Mouse (Mus musculus) retina, embryonic 14.5 days (tissue): ENCODE results near the gene Ccdc28b.

Experiments used
- DNase-seq: peaks from one replicate; pipeline ENCODE4 v3.0.0-alpha.2; 2015; ENCODE audit warnings: low spot score

Ccdc28b gene

DNA sequence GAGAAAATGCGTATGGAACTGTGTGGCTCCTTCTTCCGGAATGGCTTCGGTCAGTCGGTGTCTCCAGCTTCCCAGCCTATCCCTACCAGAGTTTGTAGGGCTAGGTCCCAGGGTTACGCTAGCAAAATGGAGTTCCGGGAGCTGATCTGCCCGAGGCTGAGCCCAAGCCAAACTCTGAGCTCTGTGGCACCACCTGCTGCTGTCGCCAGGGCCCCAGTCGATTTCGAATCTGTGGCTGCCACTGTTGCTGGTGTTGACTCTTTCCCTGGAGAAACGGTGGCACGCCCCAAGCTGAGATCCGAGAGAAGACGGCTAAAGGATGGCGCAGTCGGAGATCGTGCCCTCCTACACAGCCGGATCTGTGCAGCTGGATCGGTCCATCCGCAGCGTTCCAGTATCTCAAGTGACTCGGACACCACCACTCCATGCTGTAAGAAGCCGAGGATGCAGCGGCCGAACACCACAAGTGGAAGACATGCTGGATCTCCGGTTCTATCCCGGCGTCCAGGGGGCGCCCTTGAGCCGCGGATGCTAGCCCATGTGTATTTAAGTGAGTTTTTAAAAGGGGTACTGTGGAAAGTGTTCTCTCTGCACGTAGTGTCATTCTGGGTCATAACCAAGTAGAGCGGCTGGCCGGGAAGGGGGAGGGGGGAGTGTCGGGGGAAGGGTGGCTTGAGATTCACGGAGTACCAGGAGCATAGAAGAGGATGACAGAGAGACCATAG, 38.7 kb downstream of the Ccdc28b start:
- DNase-seq = peak; percentile 84

- no peak for DNase-seq
These were observed 39.4 kb downstream of the Ccdc28b start for GRCm38 (mm10) chr4:129584370-129584769.

DNA sequence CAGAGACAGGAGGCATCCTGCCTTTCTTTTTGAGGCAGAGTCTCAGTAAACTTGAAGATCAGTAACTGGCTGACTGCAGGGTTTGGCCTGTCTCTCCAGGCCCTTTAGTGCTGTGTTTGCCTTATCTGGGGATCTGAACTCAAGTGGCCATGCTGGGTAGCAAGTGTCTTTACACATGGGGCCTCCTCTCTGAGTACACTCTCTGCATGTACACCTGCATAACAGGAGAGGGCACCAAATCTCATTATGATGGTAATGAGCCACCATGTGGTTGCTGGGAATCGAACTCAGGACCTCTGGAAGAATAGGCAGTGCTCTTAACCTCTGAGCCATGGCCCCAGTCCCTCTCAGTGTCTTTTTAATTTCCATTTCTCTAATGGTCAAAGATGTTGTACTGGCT, 41.5 kb downstream of the Ccdc28b start:
- DNase-seq = no peak

- no peak for DNase-seq
These were observed 43.4 kb downstream of the Ccdc28b start for GRCm38 (mm10) chr4:129580347-129580746.

DNA sequence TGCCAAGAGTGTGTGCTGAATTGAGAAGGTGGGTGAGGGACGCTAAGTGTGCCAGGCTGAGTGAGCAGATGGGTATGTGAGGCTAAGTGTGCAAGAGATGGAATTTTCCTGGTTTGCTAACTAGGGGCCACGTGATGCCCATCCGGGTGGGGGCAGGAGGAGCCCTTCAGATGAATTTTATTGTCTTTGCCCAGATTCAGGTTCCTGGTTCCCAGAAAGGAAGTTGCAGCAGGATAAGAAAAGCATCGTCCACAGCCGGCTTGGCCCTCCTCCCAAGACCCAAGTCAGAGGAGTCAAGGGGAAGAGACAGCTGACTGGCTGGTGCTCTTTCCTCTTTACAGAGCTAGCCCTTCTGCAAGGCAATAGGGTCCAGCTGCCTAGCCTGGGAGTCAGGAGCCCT, 45.3 kb downstream of the Ccdc28b start, which contains the start of gene Fam167b:
Gene Fam167b (minus strand): TSS at position 84 of the 400 bp plus-strand sequence.
- DNase-seq = no peak

DNA sequence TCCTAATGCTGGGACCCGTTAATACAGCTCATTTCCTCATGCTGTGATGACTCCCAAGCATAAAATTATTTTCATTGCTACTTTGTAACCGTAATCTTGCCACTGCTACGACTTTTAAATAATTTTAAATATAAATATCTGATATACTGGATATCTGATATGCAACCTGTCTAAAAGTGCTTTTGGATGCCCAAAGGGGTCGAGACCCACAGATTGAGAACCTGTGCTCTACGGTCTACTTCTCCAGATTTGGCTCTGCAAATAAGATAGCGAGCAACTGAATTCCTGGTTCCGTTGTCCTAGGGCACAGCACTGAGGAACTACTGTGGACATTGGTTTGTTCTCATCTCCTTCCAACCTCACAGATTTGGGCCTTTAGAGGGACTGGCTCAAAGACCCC, 46.1 kb downstream of the Ccdc28b start:
- DNase-seq = no peak

DNA sequence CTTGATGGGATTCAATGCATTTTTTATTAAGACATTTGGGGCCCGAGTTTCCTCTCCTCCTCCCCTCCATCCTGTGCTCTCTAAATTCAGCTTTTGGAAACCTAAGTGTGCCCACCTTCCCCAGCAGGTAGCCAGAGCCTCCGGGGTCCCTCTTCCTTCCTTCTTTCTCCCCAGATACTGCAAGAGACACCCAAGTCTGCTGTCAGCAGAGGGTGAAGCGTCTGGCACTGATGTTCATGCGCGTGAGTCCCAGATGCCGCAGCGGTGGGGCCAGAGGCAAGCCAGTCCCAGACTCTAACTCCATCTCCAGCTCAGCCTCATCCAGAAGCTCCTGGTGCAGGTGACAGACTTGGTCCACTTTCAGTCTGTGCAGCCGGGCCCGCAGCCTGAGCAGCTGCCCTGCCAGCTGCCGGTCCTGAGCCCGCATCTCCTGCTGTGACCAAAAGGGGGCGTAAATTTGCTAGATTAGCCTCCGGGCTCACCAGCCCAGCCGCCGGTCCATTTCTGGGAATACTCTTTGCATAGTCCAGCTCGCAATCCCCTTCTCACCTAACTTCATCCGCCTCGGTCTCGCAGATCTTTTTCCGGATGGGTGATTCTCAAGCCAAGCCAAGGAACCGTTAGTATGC, 46.8 kb downstream of the Ccdc28b start:
- peak; percentile 92 for DNase-seq

GRCm38 (mm10) chr4:129575171-129575844, 48.4 kb downstream of the Ccdc28b start:
- DNase-seq = no peak

DNA sequence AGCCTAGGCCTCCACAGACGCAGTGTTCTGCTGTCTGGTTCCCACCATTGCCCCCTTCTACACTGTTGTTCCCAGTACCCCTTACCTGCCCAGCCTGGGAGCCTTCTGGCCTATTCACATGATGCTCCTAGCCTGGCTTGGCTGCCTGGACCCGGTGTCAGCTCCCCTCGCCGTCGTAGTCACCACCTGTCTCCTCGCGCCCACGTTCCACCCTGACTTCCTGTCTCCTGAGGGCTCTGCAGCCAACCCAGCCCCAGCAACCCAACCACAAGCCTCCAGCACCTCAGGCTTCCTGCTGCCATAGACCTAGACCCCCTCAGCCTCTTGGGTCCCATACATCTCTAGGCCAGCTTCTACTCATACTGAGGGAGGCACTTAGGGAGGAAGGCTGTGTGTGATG, 50.3 kb downstream of the Ccdc28b start, which contains the start of gene Lck:
Gene Lck (minus strand): TSS at position 212 of the 400 bp plus-strand sequence.
- DNase-seq = no peak

DNA sequence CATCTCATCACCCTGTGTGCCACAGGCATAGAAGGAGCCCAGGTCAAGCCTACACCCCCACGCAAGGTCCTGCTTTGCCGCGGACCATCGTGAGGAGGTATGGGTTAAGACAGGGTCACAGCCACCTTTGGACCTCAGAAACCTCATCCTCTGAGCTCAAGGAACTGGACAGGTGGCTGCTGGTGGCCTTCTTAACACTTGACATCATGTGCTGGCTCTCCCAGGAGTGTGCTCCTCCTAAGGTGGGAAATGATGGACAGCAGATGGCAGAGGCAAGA, 50.7 kb downstream of the Ccdc28b start:
- no peak for DNase-seq

DNA sequence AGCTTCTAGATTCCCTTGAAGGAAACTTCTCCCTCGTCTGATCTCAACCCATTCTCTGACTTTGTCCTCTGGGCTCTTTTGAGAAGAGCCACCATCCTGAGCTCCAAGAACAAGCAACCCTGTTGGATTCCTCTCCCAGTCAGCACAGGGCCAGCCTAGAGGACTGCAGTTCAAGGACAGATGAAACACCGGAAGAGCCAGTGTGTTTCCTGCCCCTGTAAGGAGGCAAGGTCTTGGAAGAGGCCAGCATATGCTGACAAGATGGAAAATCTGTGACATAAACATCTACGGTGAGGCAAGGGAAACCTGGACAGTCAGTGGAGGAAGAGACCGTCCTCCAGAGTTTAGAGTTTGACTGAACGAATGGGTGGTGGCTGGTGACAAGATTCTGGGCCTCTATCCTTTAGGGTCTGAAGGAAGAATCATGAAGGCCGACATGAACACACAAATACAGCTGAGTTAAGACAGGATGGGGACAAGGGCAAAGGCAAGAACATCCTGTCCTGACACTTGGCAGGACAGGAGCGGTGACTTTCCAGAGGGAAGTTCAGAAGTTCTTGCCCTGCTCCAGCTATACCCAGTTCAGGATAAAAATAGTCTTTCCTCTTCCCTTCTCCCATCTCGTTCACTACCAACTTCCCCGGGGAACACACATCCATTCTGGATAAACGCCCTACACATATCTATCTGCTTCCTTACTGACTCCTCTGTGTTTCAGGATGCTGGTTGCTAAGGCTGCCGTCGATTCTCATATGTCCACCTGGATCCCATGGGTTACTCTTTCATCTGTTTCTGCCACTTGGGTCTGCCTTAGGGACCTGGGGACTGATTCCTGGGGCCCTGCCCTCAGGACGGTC, 51.3 kb downstream of the Ccdc28b start:
- DNase-seq = no peak

DNA sequence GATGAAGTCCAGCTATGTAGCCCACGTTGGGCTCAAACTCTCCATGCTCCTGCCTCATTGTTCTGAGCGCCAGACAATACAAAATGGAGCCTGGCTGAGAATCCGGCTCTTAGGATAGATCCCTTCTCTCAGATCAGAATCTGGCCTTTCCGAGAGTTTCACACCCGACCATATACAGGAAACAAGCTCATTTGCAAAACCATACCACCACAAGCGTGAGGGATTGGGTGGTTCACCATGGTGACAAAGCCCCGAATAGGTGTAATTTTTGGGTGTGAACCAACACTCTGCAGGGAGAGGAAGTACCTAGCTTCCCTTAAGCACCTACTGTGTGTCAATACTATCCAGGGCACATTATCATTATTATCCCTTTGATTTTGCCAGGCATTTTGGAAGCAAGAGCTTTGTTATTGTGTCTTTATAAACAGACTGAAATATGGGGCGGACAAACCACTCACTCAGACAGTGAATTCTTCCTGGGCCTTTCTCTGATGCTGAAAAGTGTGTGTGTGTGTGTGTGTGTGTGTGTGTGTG, 52.1 kb downstream of the Ccdc28b start:
- DNase-seq = no peak

DNA sequence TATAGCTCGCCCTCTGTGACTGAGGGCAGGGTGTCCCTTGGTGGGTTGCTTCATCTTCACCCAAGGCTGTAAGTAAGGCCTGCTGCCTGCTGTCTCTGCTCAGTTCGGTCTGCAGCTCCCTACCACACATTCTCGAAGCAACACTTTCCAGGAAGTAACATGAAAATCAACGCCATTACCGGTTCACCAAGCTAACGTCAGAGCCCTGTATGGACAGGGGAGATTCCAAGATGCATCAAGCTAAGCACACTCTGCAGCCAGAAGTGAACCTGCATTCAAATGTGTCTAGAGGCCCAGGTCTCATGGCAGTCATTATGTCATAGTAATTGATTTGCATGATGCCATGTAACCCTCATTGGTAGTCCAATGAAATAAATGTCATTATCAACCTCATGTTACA, 53.7 kb downstream of the Ccdc28b start:
- no peak for DNase-seq
